Mouse (Mus musculus) forelimb bud, embryonic 11.5 days (tissue): ENCODE results near the gene Rnase2b.
"Not testable (repeated sequence)": the region's sequence is repeated elsewhere in the genome, so short reads cannot be mapped to it uniquely, and the experiment has no call there.

Source experiments
- DNase-seq: peaks from one replicate; pipeline ENCODE4 v3.0.0-alpha.2; 2012; ENCODE audit warnings: low read depth, low spot score

The Rnase2b gene

GRCm38 (mm10) chr14:51152249-51152870 lies 9.7 kb upstream of the Rnase2b start:
- DNase-seq = no peak

- DNase-seq = no peak
Observed at GRCm38 (mm10) chr14:51156056-51156735, 5.9 kb upstream of the Rnase2b start.

GRCm38 (mm10) chr14:51156736-51157068 lies 5.4 kb upstream of the Rnase2b start:
- DNase-seq = no peak

- no peak for DNase-seq
Observed at GRCm38 (mm10) chr14:51157072-51157471, 5.0 kb upstream of the Rnase2b start.

GRCm38 (mm10) chr14:51163323-51163722 lies 1.3 kb downstream of the Rnase2b start:
- not testable (repeated sequence) for DNase-seq

GRCm38 (mm10) chr14:51165435-51165834 lies 3.4 kb downstream of the Rnase2b start:
- DNase-seq = no peak

GRCm38 (mm10) chr14:51166068-51166467 lies 4.0 kb downstream of the Rnase2b start:
- no peak for DNase-seq

- not testable (repeated sequence) for DNase-seq
Observed at GRCm38 (mm10) chr14:51172095-51172865, 10.2 kb downstream of the Rnase2b start.

GRCm38 (mm10) chr14:51172947-51173346 lies 10.9 kb downstream of the Rnase2b start:
- DNase-seq = not testable (repeated sequence)

- DNase-seq = no peak
Observed at GRCm38 (mm10) chr14:51173843-51174242, 11.8 kb downstream of the Rnase2b start.

- not testable (repeated sequence) for DNase-seq
Observed at GRCm38 (mm10) chr14:51181051-51181450, 19.0 kb downstream of the Rnase2b start.

GRCm38 (mm10) chr14:51195681-51196080 lies 33.6 kb downstream of the Rnase2b start:
- DNase-seq = no peak

- DNase-seq = no peak
Observed at GRCm38 (mm10) chr14:51199098-51200023, 37.3 kb downstream of the Rnase2b start, which contains the start of gene Ang2. Ang2 (minus strand) TSS chr14:51199148.

GRCm38 (mm10) chr14:51200054-51200453 lies 38.0 kb downstream of the Rnase2b start:
- DNase-seq = no peak

- DNase-seq = no peak
Observed at GRCm38 (mm10) chr14:51200466-51200865, 38.4 kb downstream of the Rnase2b start.

- DNase-seq = no peak
Observed at GRCm38 (mm10) chr14:51203115-51203514, 41.1 kb downstream of the Rnase2b start, which contains the start of gene Ear14. Ear14 (plus strand) TSS chr14:51203391.
